Mouse (Mus musculus) hindbrain, embryonic 12.5 days (tissue): ENCODE measurements around the gene Htra1. TPM values are rescaled to one million over a fixed set of nuclear protein-coding genes. Genes with fewer than 3 reads are reported as not detected.

Source experiments
- ATAC-seq: fragments of 200-750 bp; cut with Nextera tagmentation; 2 replicates; pipeline ENCODE4 v1.8.0; 2017; ENCODE audit warnings: moderate TSS enrichment; ENCODE audit not compliant: low FRiP score
- H3K27ac ChIP-seq: fragments of 300-500 bp; sonication (generic); 2 replicates; pipeline ENCODE4 v1.5.1; 2016; ENCODE audit warnings: mild to moderate bottlenecking
- H3K27me3 ChIP-seq: fragments of 300-500 bp; sonication (generic); 2 replicates; pipeline ENCODE4 v1.6.1; 2016; ENCODE audit warnings: mild to moderate bottlenecking
- H3K36me3 ChIP-seq: fragments of 300-500 bp; sonication (generic); 2 replicates; pipeline ENCODE4 v1.6.1; 2016; ENCODE audit warnings: mild to moderate bottlenecking
- H3K4me1 ChIP-seq: fragments of 300-500 bp; sonication (generic); 2 replicates; pipeline ENCODE4 v1.6.1; 2016
- H3K4me2 ChIP-seq: fragments of 300-500 bp; sonication (generic); replicated peaks from 2 replicates; pipeline ENCODE4 v1.6.1; 2016; ENCODE audit warnings: mild to moderate bottlenecking
- H3K4me3 ChIP-seq: fragments of 300-500 bp; sonication (generic); 2 replicates; pipeline ENCODE4 v1.5.1; 2016; ENCODE audit warnings: mild to moderate bottlenecking
- H3K9ac ChIP-seq: fragments of 300-500 bp; sonication (generic); 2 replicates; pipeline ENCODE4 v1.6.1; 2016; ENCODE audit warnings: mild to moderate bottlenecking, moderate library complexity
- H3K9me3 ChIP-seq: fragments of 300-500 bp; sonication (generic); replicated peaks from 2 replicates; pipeline ENCODE4 v1.6.1; 2016; ENCODE audit warnings: mild to moderate bottlenecking
- WGBS: fragments of 180-500 bp; shearing (Covaris S2); methylation state at CpG from one replicate; pipeline ENCODE4 v1.1.7; 2016; 5-methylcytosine and 5-hydroxymethylcytosine counted together
- polyA plus RNA-seq: library from polyadenylated mRNA; unstranded; fragments of >200 nt; fragmentation: Nextera tagmentation; extraction: Ambion mirVana; gene quantifications from 2 replicates; pipeline ENCODE4 v1.2.1, GENCODE M21; 2016

Htra1 gene
- polyA plus RNA-seq, 1 experiment from 2014 or later = 19.0 TPM

GRCm38 (mm10) chr7:130937266-130937841 lies 1.4 kb downstream of the Htra1 start:
- Histone ChIP-seq H3K4me3 (no peak overlapping the region), H3K9me3 (no peaks in the 10 kb centered on the region), H3K27me3 (peaks cover 73% of the 10 kb centered on the region), H3K4me2 (no peak overlapping the region), H3K27ac (no peak overlapping the region), H3K4me1 (peaks cover 10% of the 10 kb centered on the region; the same call in 1 of the 2 replicates), H3K36me3 (no peaks in the 10 kb centered on the region), H3K9ac (no peak overlapping the region)
- ATAC-seq = no peak
- 31% methylated on average over 12 of the region's 12 CpGs for WGBS

GRCm38 (mm10) chr7:130938005-130938404 lies 2.1 kb downstream of the Htra1 start:
- Histone ChIP-seq H3K36me3 (no peaks in the 10 kb centered on the region), H3K4me1 (peaks cover 10% of the 10 kb centered on the region; the same call in 1 of the 2 replicates), H3K4me3 (no peak overlapping the region), H3K9ac (no peak overlapping the region), H3K27ac (no peak overlapping the region), H3K9me3 (no peaks in the 10 kb centered on the region), H3K4me2 (no peak overlapping the region), H3K27me3 (peaks cover 68% of the 10 kb centered on the region)
- ATAC-seq = no peak
- 63% methylated on average over 4 of the region's 4 CpGs for WGBS

GRCm38 (mm10) chr7:130938896-130939295 lies 3.0 kb downstream of the Htra1 start:
- Histone ChIP-seq H3K4me3 (no peak overlapping the region), H3K9me3 (no peaks in the 10 kb centered on the region), H3K27ac (no peak overlapping the region), H3K4me1 (peaks cover 10% of the 10 kb centered on the region; the same call in 1 of the 2 replicates), H3K4me2 (no peak overlapping the region), H3K27me3 (peaks cover 59% of the 10 kb centered on the region), H3K9ac (no peak overlapping the region), H3K36me3 (no peaks in the 10 kb centered on the region)
- 95% methylated on average over 8 of the region's 8 CpGs for WGBS
- ATAC-seq = no peak

GRCm38 (mm10) chr7:130940733-130941132 lies 4.8 kb downstream of the Htra1 start:
- WGBS = 85% methylated on average over 8 of the region's 8 CpGs
- Histone ChIP-seq H3K4me3 (no peak overlapping the region), H3K9me3 (no peaks in the 10 kb centered on the region)

GRCm38 (mm10) chr7:130943280-130943895 lies 7.5 kb downstream of the Htra1 start:
- no peak for ATAC-seq
- no peaks in the 10 kb centered on the region for H3K9me3 ChIP-seq
- no peak overlapping the region for H3K9ac ChIP-seq
- H3K4me2 ChIP-seq = no peak overlapping the region
- peaks cover 14% of the 10 kb centered on the region for H3K27me3 ChIP-seq
- WGBS = 88% methylated on average over 9 of the region's 9 CpGs
- no peaks in the 10 kb centered on the region for H3K36me3 ChIP-seq
- H3K4me1 ChIP-seq = no peaks in the 10 kb centered on the region
- no peak overlapping the region for H3K4me3 ChIP-seq
- H3K27ac ChIP-seq = no peak overlapping the region

More at GRCm38 (mm10) chr7:130940733-130941132, 4.8 kb downstream of the Htra1 start:
- no peak for ATAC-seq
- Histone ChIP-seq H3K4me1 (peaks cover 10% of the 10 kb centered on the region; the same call in 1 of the 2 replicates), H3K36me3 (no peaks in the 10 kb centered on the region), H3K27ac (no peak overlapping the region), H3K27me3 (peaks cover 41% of the 10 kb centered on the region), H3K9ac (no peak overlapping the region), H3K4me2 (no peak overlapping the region)

GRCm38 (mm10) chr7:130944766-130945475 lies 9.0 kb downstream of the Htra1 start:
- H3K36me3 ChIP-seq = no peaks in the 10 kb centered on the region
- no peaks in the 10 kb centered on the region for H3K9me3 ChIP-seq
- no peak overlapping the region for H3K9ac ChIP-seq
- no peak for ATAC-seq
- 89% methylated on average over 11 of the region's 11 CpGs for WGBS
- no peaks in the 10 kb centered on the region for H3K4me1 ChIP-seq
- H3K4me2 ChIP-seq = no peak overlapping the region
- H3K4me3 ChIP-seq = no peak overlapping the region
- no peak overlapping the region for H3K27ac ChIP-seq
- H3K27me3 ChIP-seq = no peaks in the 10 kb centered on the region

GRCm38 (mm10) chr7:130945730-130946129 lies 9.8 kb downstream of the Htra1 start:
- no peaks in the 10 kb centered on the region for H3K36me3 ChIP-seq
- no peak overlapping the region for H3K27ac ChIP-seq
- no peak overlapping the region for H3K4me3 ChIP-seq
- no peaks in the 10 kb centered on the region for H3K4me1 ChIP-seq
- no peak for ATAC-seq
- no peak overlapping the region for H3K9ac ChIP-seq
- H3K27me3 ChIP-seq = no peaks in the 10 kb centered on the region
- 84% methylated on average over 3 of the region's 3 CpGs for WGBS
- no peaks in the 10 kb centered on the region for H3K9me3 ChIP-seq
- no peak overlapping the region for H3K4me2 ChIP-seq

GRCm38 (mm10) chr7:130946303-130946702 lies 10.4 kb downstream of the Htra1 start:
- no peak overlapping the region for H3K4me2 ChIP-seq
- no peak for ATAC-seq
- H3K36me3 ChIP-seq = no peaks in the 10 kb centered on the region
- H3K9me3 ChIP-seq = no peaks in the 10 kb centered on the region
- H3K9ac ChIP-seq = no peak overlapping the region
- 88% methylated on average over 12 of the region's 12 CpGs for WGBS
- no peak overlapping the region for H3K27ac ChIP-seq
- H3K4me3 ChIP-seq = no peak overlapping the region
- H3K27me3 ChIP-seq = no peaks in the 10 kb centered on the region
- no peaks in the 10 kb centered on the region for H3K4me1 ChIP-seq

GRCm38 (mm10) chr7:130948563-130949208 lies 12.8 kb downstream of the Htra1 start:
- Histone ChIP-seq H3K27me3 (no peaks in the 10 kb centered on the region), H3K9ac (no peak overlapping the region), H3K4me2 (no peak overlapping the region), H3K4me3 (no peak overlapping the region), H3K27ac (no peak overlapping the region), H3K4me1 (no peaks in the 10 kb centered on the region), H3K9me3 (no peaks in the 10 kb centered on the region), H3K36me3 (no peaks in the 10 kb centered on the region)
- no peak for ATAC-seq
- 71% methylated on average over 5 of the region's 5 CpGs for WGBS

GRCm38 (mm10) chr7:130949331-130949751 lies 13.4 kb downstream of the Htra1 start:
- no peak overlapping the region for H3K4me3 ChIP-seq
- H3K4me1 ChIP-seq = no peaks in the 10 kb centered on the region
- H3K9me3 ChIP-seq = no peaks in the 10 kb centered on the region
- H3K36me3 ChIP-seq = no peaks in the 10 kb centered on the region
- no peak overlapping the region for H3K9ac ChIP-seq
- ATAC-seq = no peak
- no peak overlapping the region for H3K27ac ChIP-seq
- H3K4me2 ChIP-seq = no peak overlapping the region
- H3K27me3 ChIP-seq = no peaks in the 10 kb centered on the region
- WGBS = 53% methylated on average over 8 of the region's 8 CpGs

- ATAC-seq = no peak
- H3K27me3 ChIP-seq = no peaks in the 10 kb centered on the region
- no peak overlapping the region for H3K9ac ChIP-seq
- no peaks in the 10 kb centered on the region for H3K36me3 ChIP-seq
- H3K4me1 ChIP-seq = no peaks in the 10 kb centered on the region
- no peak overlapping the region for H3K4me3 ChIP-seq
- no peak overlapping the region for H3K4me2 ChIP-seq
- no peaks in the 10 kb centered on the region for H3K9me3 ChIP-seq
- 91% methylated on average over 7 of the region's 7 CpGs for WGBS
- H3K27ac ChIP-seq = no peak overlapping the region
Measured at GRCm38 (mm10) chr7:130950482-130950881, 14.6 kb downstream of the Htra1 start.

GRCm38 (mm10) chr7:130951004-130951403 lies 15.1 kb downstream of the Htra1 start:
- Histone ChIP-seq H3K9me3 (no peaks in the 10 kb centered on the region), H3K4me3 (no peak overlapping the region), H3K4me2 (no peak overlapping the region), H3K27ac (no peak overlapping the region), H3K36me3 (no peaks in the 10 kb centered on the region), H3K9ac (no peak overlapping the region), H3K4me1 (no peaks in the 10 kb centered on the region), H3K27me3 (no peaks in the 10 kb centered on the region)
- no peak for ATAC-seq
- WGBS = 92% methylated on average over 5 of the region's 5 CpGs
